Mouse (Mus musculus): ENCODE measurements around the gene Gm10273.

DNA sequence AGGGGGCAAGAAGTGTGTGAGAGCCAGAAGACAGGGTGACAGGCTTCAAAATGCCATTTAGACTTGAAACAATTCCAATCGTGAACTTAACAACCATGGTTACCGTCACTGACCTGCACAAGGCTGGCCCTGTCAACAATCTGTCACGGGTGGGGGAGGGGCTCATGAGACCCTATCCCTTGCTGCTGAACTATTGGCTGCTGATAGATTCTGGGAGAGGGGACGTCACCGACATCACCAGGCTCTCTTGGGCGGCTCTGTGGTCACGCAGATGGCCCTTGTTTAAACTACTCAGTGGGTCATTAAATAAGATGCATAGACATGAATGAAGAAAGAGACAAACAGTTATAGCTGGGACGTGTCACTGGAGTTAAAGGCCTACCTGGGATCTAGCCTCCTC, 49.2 kb downstream of the Gm10273 start:
- TF ChIP-seq CTCF (IDR thresholded peaks at IDR 0.05; ENCODE audit: control insufficient read depth, insufficient read depth, insufficient read length) = no peak
- TF ChIP-seq MAX (IDR thresholded peaks at IDR 0.05) = no peak
- TF ChIP-seq MYOD1 (IDR thresholded peaks at IDR 0.05; ENCODE audit: control insufficient read depth, insufficient read length, low read depth) = no peak
- no peak for TF ChIP-seq USF1 (IDR thresholded peaks at IDR 0.05; ENCODE audit: low read depth)
- TF ChIP-seq CEBPB (IDR thresholded peaks at IDR 0.05; ENCODE audit: low read depth) = no peak
- no peak for TF ChIP-seq MYOG (IDR thresholded peaks at IDR 0.05; ENCODE audit: control insufficient read depth, extremely low read depth, insufficient read length)
- TF ChIP-seq FOSL1 (IDR thresholded peaks at IDR 0.05; ENCODE audit: insufficient read depth, low read length, poor library complexity, severe bottlenecking) = no peak

Data from C2C12 (cell line).